Mouse (Mus musculus) CH12.LX (cell line): ENCODE results near the gene Clk2. TPM values are rescaled to one million over a fixed set of nuclear protein-coding genes. Genes with fewer than 3 reads are reported as not detected.

Experiments
- DNase-seq: peaks from one replicate; pipeline ENCODE4 v3.0.0-alpha.2; 2013; ENCODE audit errors: extremely low read depth
- H3K27ac ChIP-seq: 2 replicates; pipeline ENCODE4 v1.5.1; 2012; ENCODE audit warnings: low read depth, mild to moderate bottlenecking, control low read depth, moderate library complexity; ENCODE audit not compliant: insufficient read depth
- H3K27me3 ChIP-seq: replicated peaks from 2 replicates; pipeline ENCODE3; 2012; ENCODE audit warnings: inconsistent platforms
- H3K36me3 ChIP-seq, 2 experiments: replicated peaks in 1 of 2; 2 replicates each; pipeline versions ENCODE3 to v1.6.1; 2012; ENCODE audit warnings: inconsistent platforms in 1 of 2, low read length in 1 of 2, mild to moderate bottlenecking in 1 of 2, mixed read lengths in 1 of 2, moderate library complexity in 1 of 2; ENCODE audit not compliant: control insufficient read depth in 1 of 2, insufficient read depth in 1 of 2
- H3K4me1 ChIP-seq, 2 experiments: 2 replicates each; pipeline ENCODE4 v1.6.1; 2012; ENCODE audit warnings: inconsistent platforms in 1 of 2, moderate library complexity in 1 of 2; ENCODE audit not compliant: insufficient read depth in 2 of 2, control insufficient read depth in 1 of 2
- H3K4me2 ChIP-seq: 2 replicates; pipeline ENCODE4 v1.6.1; 2012; ENCODE audit warnings: low read depth, mild to moderate bottlenecking, control low read depth; ENCODE audit not compliant: poor library complexity, insufficient read depth, severe bottlenecking
- H3K4me3 ChIP-seq, 3 experiments: fragments of 150-350 bp in 1 of 3; sonication (generic) in 1 of 3; replicated peaks in 1 of 3; 2 replicates each; pipeline versions ENCODE3 to v1.5.1; 2011 to 2012; ENCODE audit warnings: low read depth in 2 of 3, low read length in 2 of 3, mild to moderate bottlenecking in 2 of 3, moderate library complexity in 2 of 3, control low read depth in 1 of 3, improper control_type of control experiment in 1 of 3, inconsistent platforms in 1 of 3, mixed read lengths in 1 of 3; ENCODE audit not compliant: poor library complexity in 1 of 3
- H3K79me2 ChIP-seq: replicated peaks from 2 replicates; pipeline ENCODE4 v1.6.1; 2012; ENCODE audit warnings: mild to moderate bottlenecking, moderate library complexity; ENCODE audit not compliant: control insufficient read depth, poor library complexity, insufficient read depth, severe bottlenecking; ENCODE audit errors: extremely low read depth
- H3K9ac ChIP-seq: 2 replicates; pipeline ENCODE4 v1.6.1; 2012; ENCODE audit warnings: low read depth, mild to moderate bottlenecking, control low read depth, moderate library complexity; ENCODE audit not compliant: insufficient read depth
- H3K9me3 ChIP-seq: replicated peaks from 2 replicates; pipeline ENCODE3; 2012; ENCODE audit warnings: low read length, inconsistent platforms, mixed read lengths
- BHLHE40 ChIP-seq: IDR thresholded peaks from 2 replicates; pipeline ENCODE4 v1.6.1; 2011; ENCODE audit warnings: mild to moderate bottlenecking, low read depth, low read length, improper control_type of control experiment
- CHD2 ChIP-seq: IDR thresholded peaks from 2 replicates; pipeline ENCODE4 v1.6.1; 2011; ENCODE audit warnings: low read length, improper control_type of control experiment
- E2F4 ChIP-seq: IDR thresholded peaks from 2 replicates; pipeline ENCODE4 v1.6.1; 2011; ENCODE audit warnings: low read depth, low read length, improper control_type of control experiment; ENCODE audit not compliant: insufficient replicate concordance
- ELF1 ChIP-seq: IDR thresholded peaks from 2 replicates; pipeline ENCODE4 v1.6.1; 2014; ENCODE audit warnings: low read depth, mild to moderate bottlenecking, inconsistent platforms, low read length, improper control_type of control experiment
- JUN ChIP-seq: IDR thresholded peaks from 2 replicates; pipeline ENCODE4 v1.6.1; 2011; ENCODE audit warnings: low read depth, mild to moderate bottlenecking, low read length, improper control_type of control experiment, moderate library complexity; ENCODE audit not compliant: insufficient read depth
- MAZ ChIP-seq: IDR thresholded peaks from 2 replicates; pipeline ENCODE4 v1.6.1; 2012; ENCODE audit warnings: low read depth, mild to moderate bottlenecking, inconsistent platforms, low read length, improper control_type of control experiment, moderate library complexity
- MEF2A ChIP-seq: IDR thresholded peaks from 2 replicates; pipeline ENCODE4 v1.6.1; 2014; ENCODE audit warnings: low read depth, mild to moderate bottlenecking, inconsistent platforms, low read length, improper control_type of control experiment, borderline replicate concordance
- NRF1 ChIP-seq: IDR thresholded peaks from 2 replicates; pipeline ENCODE4 v1.6.1; 2014; ENCODE audit warnings: low read depth, mild to moderate bottlenecking, inconsistent platforms, low read length, improper control_type of control experiment, moderate library complexity
- POLR2AphosphoS2 ChIP-seq: IDR thresholded peaks from 2 replicates; pipeline ENCODE4 v1.6.1; 2011; ENCODE audit warnings: low read depth, low read length, improper control_type of control experiment
- RAD21 ChIP-seq: IDR thresholded peaks from 2 replicates; pipeline ENCODE4 v1.6.1; 2011; ENCODE audit warnings: low read depth, mild to moderate bottlenecking, low read length, improper control_type of control experiment, moderate library complexity
- SMC3 ChIP-seq: IDR thresholded peaks from 2 replicates; pipeline ENCODE4 v1.6.1; 2011; ENCODE audit warnings: low read depth, low read length, improper control_type of control experiment
- USF1 ChIP-seq: IDR thresholded peaks from 2 replicates; pipeline ENCODE4 v1.6.1; 2014; ENCODE audit warnings: low read depth, mild to moderate bottlenecking, inconsistent platforms, low read length, improper control_type of control experiment
- ZC3H11A ChIP-seq: IDR thresholded peaks from 2 replicates; pipeline ENCODE4 v1.6.1; 2012; ENCODE audit warnings: low read depth, mild to moderate bottlenecking, inconsistent platforms, low read length, improper control_type of control experiment
- ZKSCAN1 ChIP-seq: IDR thresholded peaks from 2 replicates; pipeline ENCODE4 v1.6.1; 2012; ENCODE audit warnings: low read depth, inconsistent platforms, low read length, improper control_type of control experiment, borderline replicate concordance
- ZMIZ1 ChIP-seq: IDR thresholded peaks from 2 replicates; pipeline ENCODE4 v1.6.1; 2012; ENCODE audit warnings: low read depth, mild to moderate bottlenecking, inconsistent platforms, low read length, improper control_type of control experiment
- dilution Hi-C: fragments of 300-500 bp; cut with MboI; formaldehyde crosslinking; loops from 2 replicates; pipeline ENCODE4 v1.14.3; 2020; ENCODE audit warnings: low sequenced_read_pairs; ENCODE audit not compliant: extremely low pct_unique_long_range_greater_than_20kb, extremely low pct_ligation_motif_present
- in situ Hi-C: fragments of 300-500 bp; cut with MboI; formaldehyde crosslinking; loops from 3 replicates; pipeline ENCODE4 v1.14.3; 2019; ENCODE audit warnings: low sequenced_read_pairs, low pct_ligation_motif_present, low pct_unique_long_range_greater_than_20kb, mixed read lengths
- polyA plus RNA-seq: library from polyadenylated mRNA; unstranded; fragments of >175 nt; gene quantifications from 2 replicates; pipeline ENCODE4 v1.2.1, GENCODE M21; 2012; ENCODE audit warnings: low read depth; ENCODE audit not compliant: insufficient read length
- total RNA-seq, 2 experiments: library from RNA; depleted of rRNA; stranded (reverse); fragments of 300-350 nt in 1 of 2; fragments of >200 nt in 1 of 2; gene quantifications; 2 replicates each; pipeline ENCODE4 v1.2.3; 2012 to 2014

Gene Clk2
- total and polyA plus RNA-seq, 3 experiments: 18.8 to 72.0 (median 29.9) TPM

DNA sequence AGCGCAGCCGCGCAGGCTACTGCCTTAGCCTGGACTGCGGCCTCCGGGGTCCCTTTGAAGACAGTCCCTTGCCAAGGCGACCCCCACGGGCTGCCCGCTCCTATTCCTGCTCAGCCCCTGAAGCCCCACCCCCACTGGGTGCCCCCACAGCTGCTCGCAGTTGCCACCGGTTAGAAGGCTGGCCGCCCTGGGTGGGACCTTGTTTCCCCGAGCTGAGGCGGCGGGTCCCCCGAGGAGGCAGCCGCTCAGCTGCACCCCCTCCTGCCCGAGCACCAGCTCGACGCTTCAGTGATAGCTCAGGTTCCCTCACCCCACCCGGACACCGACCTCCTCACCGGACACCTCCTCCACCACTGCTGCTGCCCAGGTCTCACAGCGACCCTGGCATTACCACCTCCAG, 22.6 kb downstream of the Clk2 start:
- H3K4me2 ChIP-seq: no peak overlapping the region
- peaks cover 32 to 84% of the 10 kb centered on the region in 2 experiments for H3K36me3 ChIP-seq
- H3K27me3 ChIP-seq: no peaks in the 10 kb centered on the region
- H3K9me3 ChIP-seq: no peaks in the 10 kb centered on the region
- H3K79me2 ChIP-seq: no peaks in the 10 kb centered on the region
- H3K27ac ChIP-seq: no peak overlapping the region
- H3K9ac ChIP-seq: no peak overlapping the region
- in situ Hi-C loops: no loop called here
- no peak for DNase-seq
- TF ChIP-seq E2F4 (no peak), MEF2A (no peak), JUN (no peak), NRF1 (no peak), USF1 (no peak)
- H3K4me3 ChIP-seq: no peak overlapping the region
- dilution Hi-C loops: no loop called here
- no peaks in the 10 kb centered on the region for H3K4me1 ChIP-seq

GRCm38 (mm10) chr3:89187690-89188477, 23.3 kb downstream of the Clk2 start:
- Histone ChIP-seq H3K79me2 (no peaks in the 10 kb centered on the region), H3K9ac (no peak overlapping the region), H3K36me3 (peaks cover 27 to 77% of the 10 kb centered on the region in 2 experiments), H3K4me2 (no peak overlapping the region), H3K4me3 (no peak overlapping the region), H3K4me1 (no peaks in the 10 kb centered on the region), H3K9me3 (no peaks in the 10 kb centered on the region), H3K27me3 (no peaks in the 10 kb centered on the region)
- in situ Hi-C loops (no loop called here), dilution Hi-C loops (no loop called here)
- DNase-seq: no peak
- TF ChIP-seq POLR2AphosphoS2 (no peak), ELF1 (no peak), BHLHE40 (no peak), ZC3H11A (no peak), NRF1 (no peak), ZMIZ1 (no peak), E2F4 (no peak), SMC3 (no peak), RAD21 (no peak), CHD2 (no peak), MAZ (no peak), MEF2A (no peak), ZKSCAN1 (no peak)
- TF ChIP-seq, all 38 proteins: peak for 0
- H3K27ac ChIP-seq: no peak overlapping the region
